Mouse (Mus musculus) megakaryocyte, embryonic 14.5 days (primary cell): Measurements from ENCODE around the gene 1700020A23Rik.

Experiments used
- FLI1 ChIP-seq: IDR thresholded peaks from 2 replicates; pipeline ENCODE4 v1.6.1; 2012; ENCODE audit warnings: low read length, inconsistent platforms, mixed read lengths
- GATA1 ChIP-seq: IDR thresholded peaks from 3 replicates; pipeline ENCODE4 v1.6.1; 2012; ENCODE audit warnings: mixed read lengths, low read length, inconsistent platforms, borderline replicate concordance

GRCm38 (mm10) chr2:130395696-130396095, 9.4 kb upstream of the 1700020A23Rik start:
- TF ChIP-seq GATA1 (no peak), FLI1 (no peak)
